Mouse (Mus musculus): Measurements from ENCODE around the gene Top3a.

The Top3a gene

DNA sequence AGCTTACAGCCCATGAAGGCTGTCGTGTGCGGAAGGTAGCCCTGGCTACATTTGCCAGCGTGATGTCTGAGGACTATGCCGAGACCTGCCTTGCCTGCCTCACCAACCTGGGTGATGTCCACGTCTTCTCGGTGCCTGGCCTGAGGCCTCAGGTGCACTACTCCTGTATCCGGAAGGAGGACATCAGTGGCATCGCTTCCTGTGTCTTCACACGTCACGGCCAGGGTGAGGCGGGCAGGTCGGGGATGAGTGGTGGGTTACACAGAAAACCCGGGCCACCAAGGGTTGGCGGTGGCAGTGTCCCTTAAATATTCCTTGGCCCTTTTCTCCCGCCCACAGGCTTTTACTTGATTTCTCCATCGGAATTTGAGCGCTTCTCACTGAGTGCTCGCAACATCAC lies 65.1 kb downstream of the Top3a start:
- DNase-seq (ENCODE audit: low read depth, low spot score), result no peak

DNA sequence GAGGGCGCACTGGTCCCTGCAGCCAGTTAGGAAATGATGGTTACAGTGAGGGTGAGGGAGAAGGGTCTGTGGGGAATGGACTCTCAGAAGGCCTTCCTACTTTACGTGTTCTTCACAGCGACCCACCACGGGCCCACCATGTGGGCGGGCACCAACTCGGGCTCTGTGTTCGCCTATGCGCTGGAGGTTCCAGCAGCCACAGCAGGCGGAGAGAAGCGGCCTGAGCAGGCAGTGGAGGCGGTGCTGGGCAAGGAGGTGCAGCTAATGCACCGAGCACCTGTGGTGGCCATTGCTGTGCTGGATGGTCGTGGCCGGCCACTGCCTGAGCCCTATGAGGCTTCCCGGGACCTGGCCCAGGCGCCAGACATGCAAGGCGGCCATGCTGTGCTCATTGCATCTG lies 65.9 kb downstream of the Top3a start:
- DNase-seq (ENCODE audit: low read depth, low spot score), result no peak

DNA sequence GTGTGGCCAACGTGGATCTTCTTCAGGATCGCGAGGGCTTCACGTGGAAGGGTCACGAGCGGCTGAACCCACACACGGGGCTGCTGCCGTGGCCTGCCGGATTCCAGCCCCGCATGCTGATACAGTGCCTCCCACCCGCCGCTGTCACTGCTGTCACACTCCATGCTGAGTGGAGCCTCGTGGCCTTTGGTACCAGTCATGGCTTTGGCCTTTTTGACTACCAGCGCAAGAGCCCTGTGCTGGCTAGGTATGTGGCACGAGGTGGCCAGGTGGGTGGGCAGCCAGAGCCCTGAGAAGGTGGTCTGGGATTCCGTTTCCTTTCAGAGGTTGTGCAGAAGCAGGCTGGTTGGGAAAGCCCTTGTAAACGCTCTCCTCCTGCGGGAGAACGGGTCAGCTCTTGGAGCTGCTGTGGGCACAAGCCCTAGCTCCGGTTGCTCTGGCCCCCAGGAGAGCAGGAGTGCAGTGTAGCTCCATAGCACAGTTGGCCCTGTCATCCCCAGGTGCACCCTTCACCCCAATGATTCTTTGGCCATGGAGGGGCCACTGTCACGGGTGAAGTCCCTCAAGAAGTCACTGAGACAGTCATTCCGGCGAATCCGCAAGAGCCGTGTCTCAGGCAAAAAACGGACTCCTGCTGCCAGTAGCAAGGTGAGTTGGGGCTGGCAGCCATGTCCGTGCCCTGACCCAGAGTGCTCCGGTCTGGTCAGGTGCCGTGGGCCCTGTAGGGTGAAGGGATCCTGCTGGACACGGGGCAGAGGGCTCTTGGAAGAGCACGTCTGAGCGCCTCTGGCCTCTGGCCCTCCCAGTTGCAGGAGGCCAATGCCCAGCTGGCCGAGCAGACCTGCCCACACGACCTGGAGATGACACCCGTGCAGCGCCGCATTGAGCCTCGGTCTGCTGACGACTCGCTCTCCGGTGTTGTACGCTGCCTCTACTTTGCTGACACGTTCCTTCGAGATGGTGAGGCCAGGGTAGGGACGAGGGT lies 67.4 kb downstream of the Top3a start:
- no peak for DNase-seq (ENCODE audit: low read depth, low spot score)

DNA sequence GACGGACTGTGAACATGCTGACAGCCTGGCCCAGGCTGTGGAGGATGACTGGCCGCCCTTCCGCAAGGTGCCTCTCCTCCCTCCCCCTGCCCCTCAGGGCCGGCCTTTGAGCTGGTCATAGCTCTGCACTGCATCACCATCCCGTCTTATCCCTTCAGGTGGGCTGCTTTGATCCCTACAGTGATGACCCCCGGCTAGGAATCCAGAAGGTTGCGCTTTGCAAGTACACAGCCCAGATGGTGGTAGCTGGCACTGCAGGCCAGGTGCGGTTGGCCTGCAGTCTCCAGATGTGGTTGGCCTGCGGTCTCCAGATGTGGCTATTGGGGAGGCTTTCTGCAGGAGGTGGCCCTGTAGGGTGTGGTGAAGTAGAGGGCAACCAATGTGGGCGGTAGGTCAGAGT lies 68.5 kb downstream of the Top3a start:
- DNase-seq (ENCODE audit: low read depth, low spot score), result no peak

DNA sequence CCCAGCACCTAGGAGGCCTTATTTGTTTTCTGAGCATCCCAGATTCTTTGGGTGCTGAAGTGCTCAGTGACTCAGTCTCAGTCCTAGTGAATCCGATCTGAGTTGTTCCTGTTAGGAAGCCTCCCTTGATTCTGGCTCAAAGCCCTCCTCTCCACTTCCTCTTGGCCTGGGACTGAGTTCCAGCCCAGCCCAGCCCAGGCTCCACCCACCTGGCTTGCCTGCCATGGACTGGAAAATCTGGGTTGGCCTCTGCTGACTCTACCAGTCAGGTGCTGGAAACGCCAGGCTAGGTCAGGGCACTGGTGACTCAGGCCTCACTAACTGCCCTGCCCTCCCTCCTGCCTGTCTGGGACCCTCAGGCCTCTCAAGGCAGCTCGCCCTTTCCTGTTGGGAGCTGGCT lies 69.5 kb downstream of the Top3a start:
- no peak for DNase-seq (ENCODE audit: low read depth, low spot score)

DNA sequence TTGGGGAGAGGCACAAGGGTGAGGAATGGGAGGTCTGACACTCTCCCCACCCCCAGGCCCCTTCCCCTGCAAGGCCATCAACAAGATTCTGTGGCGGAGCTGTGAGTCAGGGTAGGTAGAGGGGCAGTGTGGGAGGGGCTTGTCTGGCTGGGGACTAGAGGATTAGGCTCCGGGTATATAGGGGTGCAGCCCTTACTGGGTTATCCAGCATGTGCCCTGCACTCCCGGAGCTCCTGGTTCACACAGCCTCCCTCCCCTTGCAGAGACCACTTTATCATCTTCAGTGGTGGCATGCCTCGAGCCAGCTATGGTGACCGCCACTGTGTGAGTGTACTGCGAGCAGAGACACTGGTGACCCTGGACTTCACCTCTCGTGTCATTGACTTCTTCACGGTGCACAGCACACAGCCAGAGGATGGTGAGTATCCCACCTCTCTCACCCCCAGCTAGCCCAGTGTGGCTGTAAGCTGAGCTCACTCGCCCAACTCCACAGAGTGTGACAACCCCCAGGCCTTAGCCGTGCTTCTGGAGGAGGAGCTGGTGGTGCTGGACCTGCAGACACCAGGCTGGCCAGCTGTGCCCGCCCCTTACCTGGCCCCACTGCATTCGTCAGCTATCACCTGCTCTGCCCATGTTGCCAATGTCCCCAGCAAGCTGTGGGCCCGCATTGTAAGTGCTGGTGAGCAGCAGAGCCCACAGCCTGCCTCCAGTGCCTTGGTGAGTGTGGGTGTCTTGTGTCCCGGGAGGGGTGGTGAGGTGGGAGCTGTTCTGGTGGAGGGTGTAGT lies 70.3 kb downstream of the Top3a start:
- no peak for DNase-seq (ENCODE audit: low read depth, low spot score)

DNA sequence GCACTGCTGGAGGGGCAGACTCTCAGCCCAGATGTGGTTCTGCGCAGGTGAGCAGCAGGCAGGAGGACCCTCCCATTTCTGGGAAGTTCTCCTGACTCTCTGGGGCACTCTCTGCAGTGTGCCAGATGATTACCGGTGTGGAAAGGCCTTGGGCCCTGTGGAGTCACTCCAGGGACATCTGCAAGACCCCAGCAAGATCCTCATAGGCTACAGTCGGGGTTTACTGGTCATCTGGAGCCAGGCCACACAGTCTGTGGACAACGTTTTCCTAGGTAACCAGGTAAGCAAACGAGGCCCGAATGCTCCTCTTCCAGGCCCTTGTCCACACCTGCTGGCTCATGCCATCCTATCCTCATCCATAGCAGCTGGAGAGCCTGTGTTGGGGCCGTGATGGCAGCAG lies 71.1 kb downstream of the Top3a start:
- DNase-seq (ENCODE audit: low read depth, low spot score), result no peak

DNA sequence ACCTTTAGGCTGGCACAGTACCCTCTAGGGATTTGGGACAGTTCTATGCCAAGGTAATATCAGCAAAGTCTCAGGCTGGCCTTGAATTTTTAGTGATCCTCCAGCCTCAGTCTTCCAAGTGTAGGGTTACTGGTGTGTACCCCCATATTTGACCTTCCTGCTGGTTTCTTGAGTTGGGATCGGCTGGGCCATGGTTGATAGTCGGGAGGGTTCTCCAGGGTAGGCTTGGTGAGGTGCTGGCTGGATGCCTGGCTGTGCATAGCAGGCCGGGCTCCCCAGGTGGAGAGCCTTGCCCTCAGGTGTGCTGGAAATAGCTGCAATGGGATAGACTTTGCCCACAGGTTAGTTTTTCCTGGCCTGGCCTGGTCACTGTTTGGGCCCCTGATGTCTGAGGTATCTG lies 71.9 kb downstream of the Top3a start:
- DNase-seq (ENCODE audit: low read depth, low spot score), result no peak

DNA sequence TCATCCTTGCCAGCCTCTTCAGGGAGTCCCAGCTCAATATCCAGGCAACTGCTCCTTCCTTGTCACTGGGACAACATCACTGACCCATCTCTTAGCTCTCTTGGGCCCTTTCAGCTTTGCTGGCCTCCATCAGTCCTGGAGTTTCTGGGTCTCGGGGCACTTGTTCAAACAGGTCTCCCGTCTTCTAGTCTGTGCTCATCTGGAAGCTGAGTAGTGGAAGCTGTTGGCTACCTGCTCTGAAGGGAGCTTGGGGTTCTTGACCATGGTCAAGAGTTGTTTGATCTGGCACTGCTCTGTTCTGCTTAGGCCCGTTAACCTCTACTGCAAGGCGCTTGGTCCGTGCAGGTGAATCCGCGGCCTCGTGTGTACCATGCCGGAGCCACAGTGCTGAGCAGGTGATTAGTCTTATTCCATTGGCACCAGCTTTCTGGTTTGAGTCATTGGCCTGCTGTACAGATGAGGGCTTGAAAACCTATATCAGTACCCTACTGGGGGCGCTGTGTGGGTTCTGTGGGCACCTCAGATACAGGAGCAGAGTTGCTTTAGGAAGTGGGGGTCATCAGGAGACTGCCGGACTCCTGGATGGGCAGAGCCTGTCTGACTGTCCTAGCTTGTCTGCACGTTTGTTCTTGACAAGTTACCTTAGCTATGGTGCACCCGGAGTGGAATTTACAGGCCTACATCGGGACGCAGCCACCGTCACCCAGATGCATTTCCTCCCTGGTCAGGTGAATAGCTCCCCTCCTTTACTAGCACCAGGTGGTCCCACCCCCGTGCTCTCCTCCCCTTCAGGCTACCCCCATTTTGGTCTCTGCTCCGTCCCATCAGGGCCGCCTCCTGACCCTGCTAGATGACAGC lies 72.9 kb downstream of the Top3a start:
- no peak for DNase-seq (ENCODE audit: low read depth, low spot score)

DNA sequence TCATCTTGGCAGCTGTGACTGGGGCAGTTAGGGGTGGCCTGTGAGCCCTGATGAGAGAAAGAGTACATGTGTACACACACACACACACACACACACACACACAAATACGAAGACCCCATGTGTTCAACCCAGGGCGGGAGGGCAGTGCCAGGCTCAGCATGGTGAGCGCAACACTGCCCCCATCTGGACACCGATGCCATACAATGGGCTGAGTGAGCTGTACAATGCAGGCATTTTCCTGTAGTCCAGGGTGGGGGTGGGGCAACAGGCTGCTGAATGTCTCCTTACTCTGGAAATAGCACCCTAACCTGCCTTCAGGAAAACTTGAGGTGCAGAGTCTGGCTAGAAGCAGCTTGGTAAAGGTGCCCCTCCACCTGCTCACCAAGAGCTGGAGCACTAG lies 74.0 kb downstream of the Top3a start:
- peak; percentile 82 for DNase-seq (ENCODE audit: low read depth, low spot score)

DNA sequence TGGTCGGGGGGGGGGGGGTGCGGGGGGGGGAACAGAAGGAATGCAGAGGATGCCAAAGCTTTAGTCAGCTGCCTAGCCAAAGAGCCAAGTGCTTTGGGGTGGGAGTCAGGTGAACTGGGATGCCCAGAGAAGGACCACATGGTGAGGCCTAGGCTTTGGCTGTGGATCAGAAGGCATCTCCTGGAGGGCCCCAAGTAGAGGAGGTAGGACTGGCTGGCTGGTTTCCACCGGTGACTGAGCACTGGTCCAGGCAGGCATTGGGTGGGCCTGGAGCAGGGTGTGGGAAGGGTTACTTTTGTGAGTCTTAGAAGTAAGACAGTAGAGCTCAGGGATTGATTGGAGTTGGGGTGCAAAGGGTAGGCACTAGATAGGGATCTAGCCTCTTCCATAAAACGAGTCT lies 75.6 kb downstream of the Top3a start:
- no peak for DNase-seq (ENCODE audit: low read depth, low spot score)

DNA sequence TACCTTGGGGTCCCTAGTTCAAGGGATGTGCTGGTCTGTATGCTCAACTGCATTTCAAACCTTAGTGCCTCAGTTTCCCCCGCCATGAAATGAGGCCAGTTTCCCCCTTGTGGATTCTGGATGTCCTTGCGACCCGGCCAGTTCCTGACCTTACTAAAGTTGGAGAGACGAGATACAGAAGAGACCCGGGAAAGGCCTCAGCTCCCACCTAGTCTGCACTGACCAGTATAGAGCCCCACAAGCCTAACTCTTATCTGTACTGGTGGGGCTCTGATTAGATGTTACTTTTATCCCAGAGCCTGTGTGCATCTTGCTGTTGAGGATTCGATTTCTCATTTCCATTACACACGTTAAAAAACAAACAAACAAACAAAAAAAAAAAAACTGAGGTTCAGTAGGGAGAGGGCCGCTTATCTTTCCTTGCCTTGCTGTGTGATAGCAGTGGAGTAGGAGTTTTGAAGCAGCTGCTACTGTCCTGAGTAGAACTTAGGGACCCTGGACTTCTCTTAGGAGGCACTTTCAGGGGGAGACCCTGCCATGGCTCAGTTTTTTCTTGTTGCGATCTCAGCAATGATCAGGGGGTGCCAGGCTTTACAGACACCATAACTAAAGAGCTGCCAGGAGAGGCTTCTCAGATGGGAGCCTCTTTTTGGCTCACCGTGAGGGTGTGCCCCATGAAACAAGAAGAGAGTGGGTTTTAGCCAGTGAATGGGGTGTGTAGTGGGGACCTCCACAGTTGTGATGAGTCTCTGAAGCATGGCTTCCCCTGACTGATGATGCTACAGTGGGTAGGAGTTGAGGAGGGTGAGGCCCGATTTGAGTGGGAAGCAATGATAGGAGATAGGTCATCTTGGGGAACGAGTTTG lies 76.6 kb downstream of the Top3a start:
- no peak for DNase-seq (ENCODE audit: low read depth, low spot score)

DNA sequence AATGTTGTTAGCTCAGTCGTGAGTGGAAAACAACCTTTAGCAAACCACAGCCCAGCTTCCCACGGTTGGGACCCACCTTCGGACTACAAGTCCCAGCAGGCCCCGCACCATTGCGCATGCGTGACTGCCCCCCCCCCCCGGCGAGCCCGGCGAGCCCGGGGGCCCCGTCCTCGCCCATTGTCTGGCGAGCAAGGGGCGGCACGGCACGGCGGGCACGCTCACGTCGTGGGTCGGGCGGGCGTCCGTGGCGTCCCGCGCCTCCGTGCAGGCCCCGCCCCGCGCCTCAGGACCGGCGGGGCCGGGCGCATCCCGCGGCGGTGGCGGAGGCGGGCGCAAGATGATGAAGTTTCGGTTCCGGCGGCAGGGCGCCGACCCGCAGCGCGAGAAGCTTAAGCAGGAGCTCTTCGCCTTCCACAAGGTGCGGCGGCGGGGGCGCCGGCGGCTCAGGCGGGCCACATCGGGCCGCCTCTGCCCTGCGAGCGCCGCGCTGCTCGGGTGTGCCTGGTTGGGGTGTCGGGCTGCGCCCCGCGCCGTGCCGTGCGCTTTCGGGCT lies 77.6 kb downstream of the Top3a start, which contains the start of gene Llgl1:
Gene Llgl1 (plus strand): TSS at position 200 of the 552 bp plus-strand sequence.
- DNase-seq (ENCODE audit: low read depth, low spot score), result peak; percentile 91

DNA sequence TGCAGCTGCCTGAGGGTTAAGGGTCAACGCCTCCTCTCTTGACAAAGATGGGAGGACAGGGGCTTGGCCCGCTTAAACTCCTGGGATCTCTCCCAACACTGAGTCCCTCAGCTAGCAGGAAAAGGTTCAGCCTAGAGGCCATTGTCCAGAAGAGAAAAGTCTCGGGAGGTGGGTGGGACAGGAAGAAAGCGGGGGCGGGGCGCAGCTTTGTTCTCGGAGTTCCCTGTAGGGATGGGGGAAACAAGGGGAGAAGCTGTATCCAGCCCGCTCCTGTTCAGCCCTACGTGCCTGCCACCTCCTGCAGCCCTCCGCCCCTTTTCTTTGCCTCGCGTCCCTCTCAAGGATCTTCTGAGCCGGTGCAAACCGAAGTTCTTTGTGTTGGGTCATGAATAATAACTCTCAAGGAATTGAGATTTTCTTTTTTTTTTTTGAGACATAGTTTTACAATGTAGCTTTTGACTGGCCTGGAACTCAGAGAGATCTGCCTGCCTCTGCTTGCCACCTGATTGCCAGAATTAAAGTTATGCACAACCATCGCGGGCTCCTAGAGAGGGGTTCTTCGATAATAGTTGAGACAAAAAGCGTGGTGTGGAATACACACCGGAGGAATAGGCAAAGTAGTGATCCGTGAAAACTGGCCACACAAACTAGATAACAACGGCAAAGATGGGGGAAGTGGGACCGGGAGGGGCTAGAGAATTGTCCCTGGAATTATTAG lies 78.2 kb downstream of the Top3a start:
- DNase-seq (ENCODE audit: low read depth, low spot score), result peak; percentile 93

DNA sequence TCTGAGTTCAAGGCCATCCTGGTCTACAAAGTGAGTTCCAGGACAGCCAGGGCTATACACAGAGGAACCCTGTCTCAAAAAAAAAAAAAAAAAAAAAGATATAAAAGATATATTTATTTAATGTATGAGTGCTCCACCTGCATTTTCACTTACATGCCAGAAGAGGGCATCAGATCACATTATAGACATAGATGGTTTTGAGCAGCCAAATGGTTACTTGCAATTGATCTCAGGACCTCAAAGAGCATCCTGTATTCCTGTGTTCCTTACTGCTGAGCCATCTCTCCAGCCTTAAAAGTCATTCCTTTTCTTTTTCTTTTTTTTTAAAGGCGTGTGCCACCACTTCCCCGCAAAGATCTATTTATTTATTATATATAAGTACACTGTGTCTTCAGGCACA lies 79.6 kb downstream of the Top3a start:
- DNase-seq (ENCODE audit: low read depth, low spot score), result peak; percentile 65

DNA sequence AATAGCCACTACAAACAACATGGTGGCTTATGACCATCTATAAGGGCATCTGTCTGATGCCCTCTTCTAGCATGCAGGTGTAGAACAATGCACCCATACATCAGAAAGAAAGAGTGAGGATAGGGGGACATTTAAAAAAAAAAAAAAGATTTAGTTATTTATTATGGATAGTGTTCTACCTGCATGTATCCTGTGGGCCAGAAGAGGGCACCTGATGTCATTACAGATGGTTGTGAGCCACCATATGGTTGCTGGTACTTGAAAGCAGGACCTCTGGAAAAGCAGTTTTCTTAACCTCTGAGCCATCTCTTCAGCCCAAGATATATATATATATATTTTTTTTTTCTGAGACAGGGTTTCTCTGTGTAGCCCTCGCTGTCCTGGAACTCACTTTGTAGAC lies 81.0 kb downstream of the Top3a start:
- DNase-seq (ENCODE audit: low read depth, low spot score), result peak; percentile 40

All from ES-CJ7 (cell line).